Mouse (Mus musculus) heart, postnatal 0 days (tissue): Measurements from ENCODE around the gene Asic2.

Source experiments
- CTCF ChIP-seq: IDR thresholded peaks from 2 replicates; pipeline ENCODE4 v1.5.1; 2016; ENCODE audit warnings: antibody characterized with exemption, control low read depth, low read depth
- EP300 ChIP-seq: IDR thresholded peaks from 2 replicates; pipeline ENCODE4 v1.6.1; 2016; ENCODE audit warnings: antibody characterized with exemption, low read depth

DNA sequence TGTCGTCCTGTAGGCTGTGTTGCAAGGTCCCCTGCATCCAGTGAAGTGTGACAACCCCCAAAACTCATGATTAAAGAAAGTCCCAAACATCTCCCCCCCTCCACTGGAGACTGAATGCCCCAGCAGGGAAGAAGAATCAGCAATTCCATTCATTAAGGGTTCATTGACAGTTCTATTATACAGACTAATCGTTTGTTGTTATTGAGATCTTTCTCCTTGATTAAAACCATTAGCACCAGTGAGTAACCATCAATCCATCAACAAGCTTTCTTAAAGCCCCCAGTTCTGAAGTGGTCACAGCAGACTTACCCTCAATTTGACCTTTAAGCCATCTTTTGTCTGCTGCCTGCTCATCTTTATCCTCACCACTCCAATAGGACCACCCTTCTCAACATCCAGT is 688.2 kb downstream of the Asic2 start:
- no peak for TF ChIP-seq CTCF
- no peak for TF ChIP-seq EP300
